Mouse (Mus musculus): Measurements from ENCODE around the gene Fsd2. TPM values are rescaled to one million over a fixed set of nuclear protein-coding genes. Genes with fewer than 3 reads are reported as not detected.

The Fsd2 gene
- polyA plus RNA-seq (2016; fragmentation: Nextera tagmentation; extraction: Ambion mirVana), result 0.04 TPM in 1 of 2 replicates, not detected in the other

DNA sequence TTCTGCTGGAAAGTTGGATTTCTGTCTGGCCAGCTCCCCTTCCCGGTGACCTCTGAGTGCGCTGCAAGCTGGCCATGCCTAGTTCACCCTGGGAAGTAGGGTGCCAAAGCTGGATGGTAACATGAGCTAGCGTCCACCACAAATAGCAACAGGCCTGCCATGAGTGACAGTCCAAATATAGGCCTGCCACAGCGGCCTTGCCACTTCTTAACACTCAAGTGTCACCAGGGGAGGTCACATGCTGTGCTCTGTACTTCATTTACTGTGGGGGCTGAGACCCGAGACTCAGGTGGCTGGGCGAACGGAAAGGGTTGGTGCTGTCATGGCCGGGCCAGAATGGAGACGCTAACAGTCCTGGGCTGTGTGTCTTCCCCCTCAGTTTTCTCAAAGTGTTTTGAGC is at the start of gene Fsd2:
Gene Fsd2 (minus strand): TSS at position 53 of the 400 bp plus-strand sequence.
- Histone ChIP-seq H3K27me3 (replicated peaks; ENCODE audit: low read depth, poor library complexity, severe bottlenecking) (no peaks in the 10 kb centered on the region), H3K4me1 (peaks cover 12% of the 10 kb centered on the region; the same call in 1 of the 2 replicates), H3K36me3 (replicated peaks) (no peaks in the 10 kb centered on the region), H3K27ac (replicated peaks) (no peak within 1 kb of the TSS), H3K9me3 (no peaks in the 10 kb centered on the region), H3K4me3 (no peak within 1 kb of the TSS)
- DNase-seq (ENCODE audit: low spot score), result no peak
- WGBS, result 73% methylated on average over 9 of the region's 9 CpGs

DNA sequence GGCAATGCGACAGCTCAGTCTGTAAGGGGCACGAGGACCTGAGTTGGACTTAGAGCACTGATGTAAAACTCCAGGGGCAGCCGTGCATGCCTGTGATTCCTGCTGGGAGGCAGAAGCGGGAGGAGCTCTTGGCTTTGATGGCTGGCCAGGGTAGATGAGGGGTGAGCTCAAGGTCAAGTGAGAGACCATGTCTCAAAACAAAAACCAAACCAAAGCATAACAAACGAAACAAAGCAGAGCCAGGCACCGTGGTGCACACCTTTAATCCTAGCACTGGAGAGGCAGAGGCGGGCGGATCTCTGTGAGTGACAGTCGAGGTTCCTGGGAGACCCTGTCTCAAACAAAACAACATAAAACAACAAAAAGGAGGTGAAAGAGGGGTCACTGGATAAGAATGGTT is 48.3 kb upstream of the Fsd2 start:
- no peaks in the 10 kb centered on the region for H3K9me3 ChIP-seq
- H3K4me3 ChIP-seq, result no peak overlapping the region
- H3K36me3 ChIP-seq (replicated peaks), result no peaks in the 10 kb centered on the region
- no peak for DNase-seq (ENCODE audit: low spot score)
- WGBS, result 80% methylated on average over 9 of the region's 9 CpGs
- H3K4me1 ChIP-seq, result no peaks in the 10 kb centered on the region
- H3K27ac ChIP-seq (replicated peaks), result no peak overlapping the region
- no peaks in the 10 kb centered on the region for H3K27me3 ChIP-seq (replicated peaks; ENCODE audit: low read depth, poor library complexity, severe bottlenecking)

DNA sequence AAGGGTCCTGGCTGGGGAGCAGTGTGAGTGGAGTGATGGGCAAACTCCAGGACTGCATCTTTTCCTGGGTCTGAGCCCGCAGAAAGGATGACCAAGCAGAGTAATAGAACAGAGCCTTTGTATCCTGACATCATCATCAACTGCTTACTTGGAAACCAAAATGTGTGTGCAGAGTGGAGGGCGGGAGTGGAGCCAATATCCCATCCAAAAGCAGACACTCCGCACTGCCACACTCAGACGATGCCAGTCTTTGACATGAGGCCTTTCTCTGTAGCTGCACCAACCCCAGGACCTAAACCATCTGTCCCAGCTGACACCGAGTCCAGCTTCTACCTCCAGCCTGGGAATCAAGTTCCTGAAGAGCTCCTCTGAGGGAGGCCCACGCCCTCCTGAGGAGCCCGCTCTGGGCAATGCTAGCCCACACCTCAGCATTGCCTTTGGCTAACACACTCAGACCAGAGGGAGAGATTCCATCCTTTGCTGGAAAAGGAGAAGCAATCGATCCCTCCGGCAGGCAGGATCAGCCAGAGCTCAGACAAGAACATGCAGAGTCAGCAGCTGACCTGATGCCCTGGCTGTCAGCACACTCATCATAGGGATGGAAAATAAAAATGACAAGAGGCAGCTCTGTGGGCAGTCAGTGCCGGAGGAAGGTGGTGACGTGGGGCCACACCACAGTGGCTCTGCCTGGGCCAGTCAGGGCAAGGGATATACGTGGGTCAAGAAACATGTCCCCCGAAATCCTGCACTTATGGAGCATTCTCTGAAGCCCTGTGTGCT is 46.3 kb upstream of the Fsd2 start:
- Histone ChIP-seq H3K4me3 (no peak overlapping the region), H3K9me3 (no peaks in the 10 kb centered on the region), H3K36me3 (replicated peaks) (no peaks in the 10 kb centered on the region), H3K27me3 (replicated peaks; ENCODE audit: low read depth, poor library complexity, severe bottlenecking) (no peaks in the 10 kb centered on the region), H3K4me1 (no peaks in the 10 kb centered on the region), H3K27ac (replicated peaks) (no peak overlapping the region)
- DNase-seq (ENCODE audit: low spot score), result no peak
- 86% methylated on average over 13 of the region's 13 CpGs for WGBS

DNA sequence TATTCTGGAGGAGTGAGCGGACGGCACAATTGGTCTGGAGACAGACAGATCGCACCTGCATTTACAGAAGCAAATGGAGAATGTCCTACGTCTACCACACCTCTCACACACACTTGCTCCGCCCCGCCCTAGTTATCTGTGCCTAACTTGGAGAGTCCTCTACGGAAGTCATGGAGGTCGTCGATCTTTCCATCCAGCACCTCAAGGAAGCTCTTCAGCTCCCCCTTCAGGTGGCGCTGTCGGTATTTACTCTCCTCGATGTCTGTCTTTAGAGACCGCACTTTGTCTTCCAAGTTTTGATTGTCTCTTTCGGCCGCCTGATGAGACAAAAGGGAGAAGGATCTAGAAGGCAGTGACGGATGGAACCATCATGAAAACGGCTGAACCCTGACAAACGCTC is 43.4 kb upstream of the Fsd2 start:
- WGBS, result 66% methylated on average over 18 of the region's 18 CpGs
- Histone ChIP-seq H3K27ac (replicated peaks) (no peak overlapping the region), H3K9me3 (no peaks in the 10 kb centered on the region), H3K4me1 (no peaks in the 10 kb centered on the region), H3K36me3 (replicated peaks) (no peaks in the 10 kb centered on the region), H3K27me3 (replicated peaks; ENCODE audit: low read depth, poor library complexity, severe bottlenecking) (no peaks in the 10 kb centered on the region), H3K4me3 (no peak overlapping the region)
- peak; percentile 19 for DNase-seq (ENCODE audit: low spot score)

DNA sequence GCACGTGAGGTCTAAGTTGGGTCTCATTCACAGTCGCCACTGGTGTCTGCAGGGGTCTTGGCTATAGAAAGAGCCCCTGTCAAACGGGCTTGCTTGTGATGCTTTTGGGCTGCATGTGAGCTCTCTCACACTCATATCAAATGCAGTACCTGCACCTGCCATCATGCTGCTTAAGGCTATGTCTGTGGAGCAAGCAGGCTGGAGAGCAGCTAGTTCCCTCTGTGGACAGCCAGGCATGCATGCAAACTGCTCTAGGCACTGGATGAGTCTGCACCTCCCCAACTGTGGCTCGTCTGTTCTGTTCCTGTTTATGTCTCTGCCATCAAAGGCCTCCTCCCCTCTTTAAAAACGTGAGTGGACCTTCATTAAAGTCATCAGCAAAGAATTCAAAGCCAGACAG is 39.7 kb upstream of the Fsd2 start:
- WGBS, result 66% methylated on average over 5 of the region's 5 CpGs
- Histone ChIP-seq H3K4me3 (no peak overlapping the region), H3K9me3 (no peaks in the 10 kb centered on the region), H3K27ac (replicated peaks) (no peak overlapping the region), H3K36me3 (replicated peaks) (no peaks in the 10 kb centered on the region), H3K4me1 (no peaks in the 10 kb centered on the region), H3K27me3 (replicated peaks; ENCODE audit: low read depth, poor library complexity, severe bottlenecking) (no peaks in the 10 kb centered on the region)
- DNase-seq (ENCODE audit: low spot score), result no peak

DNA sequence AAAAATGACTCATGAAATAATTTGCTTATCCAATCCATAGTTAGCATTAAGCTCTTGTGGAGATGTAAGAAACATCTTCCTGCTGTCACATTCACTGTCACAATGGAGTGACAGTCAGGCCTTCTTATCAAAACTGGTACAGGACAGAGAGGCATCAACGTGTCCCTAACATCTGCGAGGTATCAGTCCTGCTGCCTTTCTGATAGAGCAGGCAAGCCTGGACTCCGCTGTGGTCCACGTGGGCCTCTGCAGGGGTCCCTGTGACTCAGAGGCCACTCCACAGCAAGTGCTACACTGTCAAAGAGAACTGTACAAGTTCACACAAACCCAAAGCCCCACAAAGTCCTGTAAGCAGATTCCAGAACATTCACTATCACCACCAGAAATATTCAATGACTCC is 38.7 kb upstream of the Fsd2 start:
- H3K36me3 ChIP-seq (replicated peaks), result no peaks in the 10 kb centered on the region
- WGBS, result 71% methylated on average over 4 of the region's 4 CpGs
- no peak for DNase-seq (ENCODE audit: low spot score)
- H3K9me3 ChIP-seq, result no peaks in the 10 kb centered on the region
- no peak overlapping the region for H3K4me3 ChIP-seq
- H3K27me3 ChIP-seq (replicated peaks; ENCODE audit: low read depth, poor library complexity, severe bottlenecking), result no peaks in the 10 kb centered on the region
- no peak overlapping the region for H3K27ac ChIP-seq (replicated peaks)
- H3K4me1 ChIP-seq, result no peaks in the 10 kb centered on the region

DNA sequence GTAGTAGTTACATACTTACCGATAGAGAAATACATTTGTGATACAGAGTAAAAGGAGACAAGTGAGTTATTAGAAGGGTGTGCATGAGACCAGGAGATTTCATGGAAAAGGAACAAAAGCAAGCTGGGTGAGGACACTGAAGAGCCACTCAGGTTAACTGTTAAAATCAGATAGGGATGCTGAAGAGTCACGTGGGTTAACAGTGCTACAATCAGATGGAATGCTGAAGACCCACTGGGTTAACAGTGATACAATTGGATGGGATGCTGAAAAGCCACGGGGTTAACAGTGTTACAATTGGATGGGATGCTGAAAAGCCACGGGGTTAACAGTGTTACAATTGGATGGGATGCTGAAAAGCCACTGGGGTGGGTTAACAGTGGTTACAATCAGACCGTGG is 38.2 kb upstream of the Fsd2 start:
- H3K27me3 ChIP-seq (replicated peaks; ENCODE audit: low read depth, poor library complexity, severe bottlenecking), result no peaks in the 10 kb centered on the region
- H3K4me1 ChIP-seq, result peaks cover 5% of the 10 kb centered on the region
- H3K9me3 ChIP-seq, result no peaks in the 10 kb centered on the region
- no peaks in the 10 kb centered on the region for H3K36me3 ChIP-seq (replicated peaks)
- 84% methylated on average over 5 of the region's 5 CpGs for WGBS
- no peak overlapping the region for H3K4me3 ChIP-seq
- DNase-seq (ENCODE audit: low spot score), result no peak
- H3K27ac ChIP-seq (replicated peaks), result no peak overlapping the region

DNA sequence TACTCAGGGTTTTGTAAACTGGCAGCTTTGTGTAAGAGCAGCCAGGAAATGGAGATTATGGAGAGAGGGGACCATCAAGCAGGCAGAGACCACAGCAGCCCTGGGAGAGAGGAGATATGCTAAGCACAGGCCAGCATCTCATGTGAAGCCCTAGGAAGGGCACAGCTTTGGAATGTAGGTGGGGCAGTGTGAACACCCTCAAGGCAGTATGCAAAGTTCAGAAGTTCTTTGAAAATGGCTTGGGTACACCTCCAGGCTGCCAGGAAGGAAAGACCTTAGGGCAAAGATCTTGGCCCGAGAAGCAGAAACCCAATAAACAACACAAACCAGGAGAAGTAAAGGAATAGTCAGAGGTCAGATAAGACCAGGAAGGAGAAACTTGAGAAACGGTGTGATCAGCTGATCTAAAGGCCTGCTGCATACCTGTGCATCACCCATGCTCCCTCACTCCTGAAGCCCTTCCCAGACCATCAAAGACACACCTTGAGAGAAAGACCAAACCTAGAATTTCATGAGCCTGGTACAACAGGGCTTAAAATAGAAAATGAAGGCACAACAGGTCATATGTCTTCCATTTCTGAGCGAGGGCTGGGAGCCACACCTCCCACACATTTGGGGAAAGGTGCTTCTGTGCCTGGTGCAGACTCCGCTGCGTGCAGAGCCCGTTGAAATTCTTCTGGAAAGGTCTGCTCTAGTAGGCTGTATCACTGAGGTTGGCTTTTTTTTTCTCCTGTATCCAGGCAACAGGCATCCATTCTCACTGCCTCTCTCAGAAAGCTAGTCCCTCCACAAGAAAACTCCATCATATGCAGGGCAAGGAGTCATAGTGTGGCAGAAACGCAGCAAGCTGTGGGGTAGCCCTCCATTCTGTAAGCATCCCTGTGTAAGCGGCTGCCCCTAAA is 32.9 kb upstream of the Fsd2 start:
- H3K27ac ChIP-seq (replicated peaks), result no peak overlapping the region; the same call in 1 of the 2 replicates
- no peak for DNase-seq (ENCODE audit: low spot score)
- H3K4me1 ChIP-seq, result peaks cover 13% of the 10 kb centered on the region
- H3K4me3 ChIP-seq, result no peak overlapping the region
- no peaks in the 10 kb centered on the region for H3K9me3 ChIP-seq
- WGBS, result 69% methylated on average over 8 of the region's 8 CpGs
- peaks cover 36% of the 10 kb centered on the region for H3K36me3 ChIP-seq (replicated peaks)
- no peaks in the 10 kb centered on the region for H3K27me3 ChIP-seq (replicated peaks; ENCODE audit: low read depth, poor library complexity, severe bottlenecking)

DNA sequence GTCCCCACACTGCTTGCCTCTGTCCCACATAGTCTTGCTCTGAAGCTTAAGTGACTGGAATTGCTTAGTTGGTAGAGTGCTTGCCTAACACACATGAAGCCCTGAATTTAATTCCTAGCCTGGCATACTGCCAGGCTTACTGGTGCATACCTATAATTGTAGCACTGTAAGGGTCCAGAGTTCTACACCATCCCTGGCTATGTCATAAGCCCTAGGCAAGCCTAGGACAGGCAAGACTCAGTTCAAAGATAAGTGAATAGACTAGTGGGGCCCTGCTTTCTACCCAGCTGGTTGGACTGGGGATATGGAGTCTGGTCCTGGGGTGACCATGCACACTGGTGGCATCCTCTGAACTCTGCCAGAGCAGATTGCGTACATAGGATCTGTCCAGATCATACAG is 30.9 kb upstream of the Fsd2 start:
- Histone ChIP-seq H3K36me3 (replicated peaks) (peaks cover 51% of the 10 kb centered on the region), H3K4me3 (no peak overlapping the region), H3K9me3 (no peaks in the 10 kb centered on the region), H3K27ac (replicated peaks) (no peak overlapping the region), H3K4me1 (peaks cover 13% of the 10 kb centered on the region), H3K27me3 (replicated peaks; ENCODE audit: low read depth, poor library complexity, severe bottlenecking) (no peaks in the 10 kb centered on the region)
- DNase-seq (ENCODE audit: low spot score), result no peak
- 93% methylated on average over 1 of the region's 1 CpGs for WGBS

DNA sequence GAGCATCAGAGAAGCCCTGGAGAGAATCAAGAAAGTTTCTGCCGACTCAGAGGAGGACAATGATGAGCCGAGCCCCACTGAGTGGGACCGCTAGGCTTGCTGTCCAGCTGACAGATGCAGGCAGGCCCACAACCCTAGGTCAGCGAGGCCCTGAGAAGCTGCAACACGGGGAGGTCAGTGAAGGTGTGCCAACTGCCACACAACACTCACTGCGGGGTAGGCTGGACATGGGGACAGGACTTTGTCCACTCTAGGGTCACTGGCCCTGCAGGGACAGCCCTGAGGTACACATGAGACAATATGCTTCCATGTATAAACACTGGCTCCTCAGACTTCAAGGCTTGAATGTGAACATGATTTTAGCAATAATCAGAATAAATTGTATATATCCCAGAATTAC is 29.3 kb upstream of the Fsd2 start:
- DNase-seq (ENCODE audit: low spot score), result no peak
- WGBS, result 90% methylated on average over 6 of the region's 6 CpGs
- Histone ChIP-seq H3K4me1 (peaks cover 13% of the 10 kb centered on the region), H3K9me3 (no peaks in the 10 kb centered on the region), H3K4me3 (no peak overlapping the region), H3K27me3 (replicated peaks; ENCODE audit: low read depth, poor library complexity, severe bottlenecking) (no peaks in the 10 kb centered on the region), H3K36me3 (replicated peaks) (peaks cover 66% of the 10 kb centered on the region), H3K27ac (replicated peaks) (no peak overlapping the region)

DNA sequence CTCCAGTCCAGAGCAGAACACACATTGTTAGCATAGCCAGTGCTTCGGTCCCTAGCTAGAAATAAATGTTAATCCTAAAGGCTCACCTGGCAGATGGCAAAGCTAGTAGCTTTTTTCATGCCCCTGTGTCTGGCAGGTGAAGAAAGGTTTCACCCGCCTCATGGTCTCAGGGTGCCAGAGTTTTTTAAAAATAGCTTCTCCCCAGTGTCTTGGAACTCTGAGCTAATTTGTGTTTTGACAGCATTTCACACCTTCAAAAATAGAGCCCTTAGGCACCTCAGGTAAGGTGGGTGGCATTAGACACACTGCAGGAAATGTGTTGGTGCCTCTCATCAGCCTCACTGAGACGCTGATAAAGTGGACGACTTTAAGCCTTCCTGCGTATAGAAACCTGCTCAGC is 28.3 kb upstream of the Fsd2 start:
- DNase-seq (ENCODE audit: low spot score), result no peak
- Histone ChIP-seq H3K4me1 (peaks cover 9% of the 10 kb centered on the region), H3K27me3 (replicated peaks; ENCODE audit: low read depth, poor library complexity, severe bottlenecking) (no peaks in the 10 kb centered on the region), H3K36me3 (replicated peaks) (peaks cover 71% of the 10 kb centered on the region), H3K4me3 (no peak overlapping the region), H3K9me3 (no peaks in the 10 kb centered on the region), H3K27ac (replicated peaks) (no peak overlapping the region)
- 87% methylated on average over 5 of the region's 5 CpGs for whole genome bisulfite sequencing

DNA sequence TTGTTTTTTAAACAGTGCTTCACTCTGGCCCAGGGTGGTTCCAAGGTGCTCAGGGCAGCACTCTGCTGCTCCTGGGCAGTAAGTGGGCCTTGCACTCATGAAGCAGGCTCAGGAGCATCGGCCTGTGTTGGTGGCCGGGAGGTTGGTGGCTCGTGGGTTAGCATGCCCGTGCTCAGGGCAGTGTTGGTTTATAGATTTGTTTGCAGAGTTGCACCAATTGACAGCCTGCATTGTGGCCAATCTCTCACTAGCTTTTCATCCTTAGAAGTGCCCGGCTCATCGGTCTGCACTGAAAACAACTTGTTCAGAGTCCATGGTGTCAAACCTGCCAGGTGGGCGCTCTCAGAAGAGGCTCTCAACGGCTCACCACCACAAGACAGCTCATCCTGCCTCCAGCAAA is 26.6 kb upstream of the Fsd2 start:
- Histone ChIP-seq H3K27ac (replicated peaks) (no peak overlapping the region), H3K36me3 (replicated peaks) (peaks cover 71% of the 10 kb centered on the region), H3K4me1 (no peaks in the 10 kb centered on the region), H3K4me3 (no peak overlapping the region), H3K27me3 (replicated peaks; ENCODE audit: low read depth, poor library complexity, severe bottlenecking) (no peaks in the 10 kb centered on the region), H3K9me3 (no peaks in the 10 kb centered on the region)
- WGBS, result 94% methylated on average over 8 of the region's 8 CpGs
- DNase-seq (ENCODE audit: low spot score), result no peak

DNA sequence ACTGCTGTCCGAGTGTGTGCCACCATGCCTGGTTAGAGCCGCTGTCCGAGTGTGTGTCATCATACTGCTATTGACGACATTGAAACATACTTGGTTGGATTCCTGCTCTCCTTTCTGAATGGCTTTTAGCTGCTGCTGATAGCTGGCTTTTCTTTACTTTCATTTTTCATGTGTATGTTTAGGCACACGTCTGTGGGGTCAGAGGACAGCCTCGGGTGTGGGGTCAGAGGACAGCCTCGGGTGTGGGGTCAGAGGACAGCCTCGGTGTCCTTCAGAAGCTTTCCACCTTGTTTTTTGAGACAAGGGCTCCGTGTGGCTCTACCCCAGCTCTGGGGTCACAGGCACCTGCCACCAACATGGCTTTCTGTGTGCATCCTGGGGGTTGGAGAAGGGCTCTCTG is 25.9 kb upstream of the Fsd2 start:
- Histone ChIP-seq H3K36me3 (replicated peaks) (peaks cover 66% of the 10 kb centered on the region), H3K9me3 (no peaks in the 10 kb centered on the region), H3K4me3 (no peak overlapping the region), H3K27me3 (replicated peaks; ENCODE audit: low read depth, poor library complexity, severe bottlenecking) (no peaks in the 10 kb centered on the region), H3K27ac (replicated peaks) (no peak overlapping the region), H3K4me1 (no peaks in the 10 kb centered on the region)
- 85% methylated on average over 9 of the region's 9 CpGs for WGBS
- no peak for DNase-seq (ENCODE audit: low spot score)
